In the genomic region with DNA sequence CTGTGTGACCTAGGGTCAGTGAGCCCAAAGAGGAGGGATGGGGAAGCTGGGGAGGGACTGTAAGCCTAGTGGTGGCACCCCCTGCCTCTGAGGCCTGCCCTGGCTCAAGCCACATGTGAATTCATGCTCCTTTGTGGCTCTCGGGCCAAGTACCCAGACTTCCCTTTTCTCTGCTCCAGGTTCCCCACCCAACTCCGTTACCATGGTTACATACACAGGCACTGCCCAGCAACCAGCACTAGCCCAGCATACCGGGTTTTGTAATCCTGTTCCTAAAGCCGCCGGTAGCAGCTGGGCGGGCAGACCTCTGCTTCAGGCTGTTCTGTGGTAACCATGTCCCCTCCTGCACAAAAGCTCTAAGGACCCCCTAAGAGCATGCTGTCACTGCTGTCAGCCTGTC, we compare ENCODE assay signal across 8 mouse cellular contexts. TPM values are rescaled to one million over a fixed set of nuclear protein-coding genes. Genes with fewer than 3 reads are reported as not detected.
DNase-seq lines count a peak whose midpoint lies in the region; ATAC-seq and TF ChIP-seq lines count a peak whose summit lies in the region.

No protein-coding gene starts in this region.

- WGBS in hindbrain, embryonic 15.5 days = 13% methylated on average over 6 of the region's 6 CpGs
- 12% methylated on average over 6 of the region's 6 CpGs for WGBS in midbrain, embryonic 12.5 days

- H3K9me3 ChIP-seq in hindbrain, embryonic 15.5 days = no peaks in the 10 kb centered on the region
- peaks cover 2% of the 10 kb centered on the region; the same call in 1 of the 2 replicates for H3K9me3 ChIP-seq in midbrain, embryonic 12.5 days

- peaks cover 53% of the 10 kb centered on the region for H3K4me1 ChIP-seq in hindbrain, embryonic 15.5 days (replicated peaks)
- H3K4me1 ChIP-seq in midbrain, embryonic 12.5 days = peaks cover 39% of the 10 kb centered on the region

- peak overlapping the region; percentile 27; the same call in 1 of the 2 replicates for H3K27ac ChIP-seq in hindbrain, embryonic 15.5 days (replicated peaks)
- H3K27ac ChIP-seq in midbrain, embryonic 12.5 days (replicated peaks) = peak overlapping the region; percentile 31

- ATAC-seq in hindbrain, embryonic 15.5 days (ENCODE audit: low FRiP score, low read depth) = peak; percentile 28
- peak; percentile 68 for ATAC-seq in midbrain, embryonic 12.5 days (ENCODE audit: low FRiP score, low read depth)
- ATAC-seq in inflammation-experienced regulatory T-cells, adult 6 months = no peak

- no peaks in the 10 kb centered on the region for H3K36me3 ChIP-seq in hindbrain, embryonic 15.5 days
- H3K36me3 ChIP-seq in midbrain, embryonic 12.5 days = no peaks in the 10 kb centered on the region

- TF ChIP-seq POLR2A in brain, embryonic 14.5 days (IDR thresholded peaks at IDR 0.05; ENCODE audit: borderline replicate concordance, extremely low read depth, insufficient read depth, insufficient read length, poor library complexity, severe bottlenecking) = no peak

- no peaks in the 10 kb centered on the region for H3K27me3 ChIP-seq in hindbrain, embryonic 15.5 days
- H3K27me3 ChIP-seq in midbrain, embryonic 12.5 days = peaks cover 27% of the 10 kb centered on the region

- H3K4me2 ChIP-seq in hindbrain, embryonic 15.5 days = no peak overlapping the region
- no peak overlapping the region for H3K4me2 ChIP-seq in midbrain, embryonic 12.5 days (replicated peaks)

- H3K9ac ChIP-seq in hindbrain, embryonic 15.5 days = no peak overlapping the region
- H3K9ac ChIP-seq in midbrain, embryonic 12.5 days (replicated peaks) = no peak overlapping the region

- DNase-seq in layer of hippocampus, adult 11-12 months (ENCODE audit: low spot score) = peak; percentile 57
- no peak for DNase-seq in layer of hippocampus, adult 9-10 months (ENCODE audit: low spot score)
- DNase-seq in brain, embryonic 14.5 days (ENCODE audit: low read depth) = peak; percentile 90
- no peak for DNase-seq in thymus, postnatal 10 days (ENCODE audit: low spot score in 2 of 2)
- no peak for DNase-seq in adrenal gland, adult 18-20 months (ENCODE audit: low spot score in 2 of 2)

- no peak overlapping the region for H3K4me3 ChIP-seq in hindbrain, embryonic 15.5 days
- no peak overlapping the region for H3K4me3 ChIP-seq in midbrain, embryonic 12.5 days

- no peak for TF ChIP-seq CTCF in brain, embryonic 14.5 days (IDR thresholded peaks at IDR 0.05; ENCODE audit: borderline replicate concordance, extremely low read depth, insufficient read depth, insufficient read length)

RNA-seq across cellular contexts. Expression of gene Ttc7, which starts 44.3 kb away (rescaled TPM):
- polyA plus RNA-seq in brain, embryonic 14.5 days (2012; rRNA removed) = 8.1 and 8.8 TPM in 2 replicates
- polyA plus RNA-seq in hindbrain, embryonic 15.5 days (2015; fragmentation: Nextera tagmentation; extraction: Ambion mirVana) = 5.3 and 8.2 TPM in 2 replicates
- polyA plus RNA-seq in midbrain, embryonic 12.5 days (2016; fragmentation: Nextera tagmentation; extraction: Ambion mirVana) = 4.6 and 5.7 TPM in 2 replicates
- polyA plus RNA-seq in inflammation-experienced regulatory T-cells, adult 6 months (2017; shearing (Covaris generic)) = 10 to 100 TPM; 16.9 to 22.6 (median 20.6) TPM
- 10 to 100 TPM; 15.2 to 16.0 TPM for total RNA-seq in adrenal gland, adult 18-20 months (2021)

Comparison
In these comparisons a context has a peak if more than half of its experiments do, and no peak if none do; other contexts are left out.
1. DNase-seq: peak in layer of hippocampus, adult 11-12 months (single experiment) and brain, embryonic 14.5 days (single experiment); none in layer of hippocampus, adult 9-10 months (single experiment), thymus, postnatal 10 days (0 of 2) and adrenal gland, adult 18-20 months (0 of 2).